Mouse (Mus musculus) lung, adult 2 months (tissue): ENCODE measurements around the gene Reep3. TPM values are rescaled to one million over a fixed set of nuclear protein-coding genes. Genes with fewer than 3 reads are reported as not detected.

Experiments used
- DNase-seq: peaks from one replicate; pipeline ENCODE4 v3.0.0; 2022
- H3K4me1 ChIP-seq: fragments of 200-500 bp; 2 replicates; pipeline ENCODE4 v1.6.1; 2011; ENCODE audit warnings: low read length; ENCODE audit not compliant: control insufficient read depth, insufficient read depth
- H3K4me3 ChIP-seq: fragments of 200-500 bp; replicated peaks from 2 replicates; pipeline ENCODE3; 2011; ENCODE audit warnings: low read depth, mild to moderate bottlenecking, control low read depth, low read length; ENCODE audit errors: extremely low read depth
- CTCF ChIP-seq: fragments of 200-500 bp; IDR thresholded peaks from 2 replicates; pipeline ENCODE4 v1.5.1; 2011; ENCODE audit warnings: mild to moderate bottlenecking, low read length, control low read depth; ENCODE audit not compliant: insufficient read depth
- POLR2A ChIP-seq: fragments of 200-500 bp; IDR thresholded peaks from 2 replicates; pipeline ENCODE4 v1.6.1; 2011; ENCODE audit warnings: low read depth, mild to moderate bottlenecking, control low read depth, low read length, borderline replicate concordance; ENCODE audit errors: extremely low read depth
- WGBS: fragments of 180-500 bp; shearing (Covaris S2); methylation state at CpG from one replicate; pipeline ENCODE4 v1.1.7; 2018; 5-methylcytosine and 5-hydroxymethylcytosine counted together
- polyA plus RNA-seq: library from polyadenylated mRNA; depleted of rRNA; stranded (reverse); fragments of >200 nt; gene quantifications from 2 replicates; pipeline ENCODE4 v1.2.3, GENCODE M21; 2012

Reep3 gene
- polyA plus RNA-seq, 1 experiment: 26.5 TPM

GRCm38 (mm10) chr10:67045192-67045899 is 51.4 kb downstream of the Reep3 start:
- 83% methylated on average over 12 of the region's 12 CpGs for WGBS
- TF ChIP-seq POLR2A (no peak), CTCF (no peak)
- DNase-seq: no peak
- Histone ChIP-seq H3K4me1 (peaks cover 5% of the 10 kb centered on the region; the same call in 1 of the 2 replicates), H3K4me3 (no peak overlapping the region)

DNA sequence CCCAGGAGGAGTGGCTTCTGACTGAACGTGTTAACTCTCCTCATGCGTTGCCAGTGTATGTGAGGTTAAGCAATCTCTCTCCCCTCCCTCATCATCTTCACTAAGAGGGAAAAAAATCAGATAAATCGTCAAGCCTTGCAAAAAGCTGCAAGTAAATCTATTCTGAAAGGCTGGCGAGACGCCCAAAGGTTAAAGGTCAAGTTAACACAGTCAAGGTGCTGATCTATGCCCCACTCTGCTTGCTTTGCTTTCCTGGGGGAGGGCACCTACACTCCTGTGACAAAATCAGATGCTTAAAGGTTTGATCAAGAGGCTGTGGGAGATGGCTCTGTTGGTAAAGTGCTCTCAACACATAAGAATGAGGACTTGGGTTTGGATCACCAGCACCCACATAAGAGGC is 52.4 kb downstream of the Reep3 start:
- H3K4me1 ChIP-seq: peaks cover 5% of the 10 kb centered on the region; the same call in 1 of the 2 replicates
- DNase-seq: no peak
- no peak for TF ChIP-seq CTCF
- TF ChIP-seq POLR2A: no peak
- whole genome bisulfite sequencing: 53% methylated on average over 5 of the region's 5 CpGs
- no peak overlapping the region for H3K4me3 ChIP-seq

DNA sequence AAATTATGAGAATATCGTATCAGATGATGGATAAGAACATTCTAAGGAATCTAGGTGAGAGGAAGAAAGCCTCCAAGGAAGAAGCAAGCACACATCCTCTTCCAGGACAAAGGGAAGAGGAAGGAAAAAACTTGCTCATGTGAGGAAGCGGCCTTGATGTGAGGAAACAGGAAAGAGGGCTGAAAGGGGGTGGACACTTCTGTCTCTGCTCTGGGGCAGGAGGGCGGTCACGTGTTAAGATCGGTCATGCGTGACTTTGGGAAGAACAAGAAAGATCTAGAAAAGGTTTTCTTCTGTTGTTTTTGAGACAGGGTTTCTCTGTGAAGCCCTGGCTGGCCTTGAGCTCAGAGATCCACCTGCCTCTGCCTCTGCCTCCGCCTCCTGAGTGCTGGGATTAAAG is 53.5 kb downstream of the Reep3 start:
- 64% methylated on average over 7 of the region's 7 CpGs for WGBS
- Histone ChIP-seq H3K4me1 (peaks cover 5% of the 10 kb centered on the region; the same call in 1 of the 2 replicates), H3K4me3 (no peak overlapping the region)
- no peak for DNase-seq
- TF ChIP-seq POLR2A (no peak), CTCF (no peak)

DNA sequence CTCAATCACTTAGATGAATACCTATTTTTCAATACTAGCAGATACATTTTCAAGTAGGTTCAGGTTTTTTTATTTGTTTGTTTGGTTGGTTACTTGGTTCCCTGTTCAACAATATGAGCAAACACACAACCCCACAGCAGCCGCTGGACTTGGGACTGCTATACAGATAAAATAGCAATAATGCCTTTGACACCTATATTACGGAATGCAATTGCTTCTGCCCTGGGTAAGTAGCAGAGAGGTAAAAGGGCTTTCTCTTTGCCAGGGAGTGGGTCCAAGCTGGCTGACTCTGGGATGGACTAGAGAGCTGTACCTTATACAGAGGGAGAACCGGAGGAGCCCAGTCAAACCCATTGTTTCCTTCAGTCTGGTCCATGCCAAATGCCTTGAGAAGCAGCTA is 56.3 kb downstream of the Reep3 start:
- no peak for DNase-seq
- peaks cover 3% of the 10 kb centered on the region; the same call in 1 of the 2 replicates for H3K4me1 ChIP-seq
- 91% methylated on average over 3 of the region's 3 CpGs for WGBS
- H3K4me3 ChIP-seq: no peak overlapping the region
- TF ChIP-seq CTCF (no peak), POLR2A (no peak)

- TF ChIP-seq CTCF (no peak), POLR2A (no peak)
- peaks cover 3% of the 10 kb centered on the region; the same call in 1 of the 2 replicates for H3K4me1 ChIP-seq
- WGBS: 84% methylated on average over 17 of the region's 17 CpGs
- no peak overlapping the region for H3K4me3 ChIP-seq
- no peak for DNase-seq
Observed at GRCm38 (mm10) chr10:67039001-67039400, 57.7 kb downstream of the Reep3 start.

GRCm38 (mm10) chr10:67036542-67036941 is 60.2 kb downstream of the Reep3 start:
- H3K4me1 ChIP-seq: no peaks in the 10 kb centered on the region
- TF ChIP-seq POLR2A: no peak
- TF ChIP-seq CTCF: no peak
- 89% methylated on average over 10 of the region's 10 CpGs for WGBS

DNA sequence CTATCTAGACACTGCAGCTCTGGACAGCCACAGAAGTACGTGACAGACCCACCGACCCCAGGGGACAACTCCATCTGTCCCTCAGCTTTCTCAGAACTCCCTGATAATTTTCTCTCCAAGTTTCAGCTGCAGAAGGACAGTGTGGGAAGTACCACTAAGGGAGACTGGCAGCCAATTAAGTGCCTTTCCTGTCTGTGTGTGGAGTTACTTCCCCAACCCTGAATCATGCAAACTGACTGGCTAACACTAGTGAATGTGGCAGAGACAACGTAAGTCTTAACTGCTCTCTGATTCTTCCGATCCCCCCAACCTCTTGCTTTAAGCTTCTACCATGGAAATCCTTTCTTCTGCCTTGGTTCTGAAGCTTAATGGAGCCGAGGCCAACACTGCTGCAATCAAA is 60.6 kb downstream of the Reep3 start:
- DNase-seq: no peak
- Histone ChIP-seq H3K4me3 (no peak overlapping the region), H3K4me1 (no peaks in the 10 kb centered on the region)
- 83% methylated on average over 5 of the region's 5 CpGs for WGBS
- TF ChIP-seq CTCF: no peak
- TF ChIP-seq POLR2A: no peak

More at GRCm38 (mm10) chr10:67036542-67036941, 60.2 kb downstream of the Reep3 start:
- H3K4me3 ChIP-seq: no peak overlapping the region
- DNase-seq: no peak

DNA sequence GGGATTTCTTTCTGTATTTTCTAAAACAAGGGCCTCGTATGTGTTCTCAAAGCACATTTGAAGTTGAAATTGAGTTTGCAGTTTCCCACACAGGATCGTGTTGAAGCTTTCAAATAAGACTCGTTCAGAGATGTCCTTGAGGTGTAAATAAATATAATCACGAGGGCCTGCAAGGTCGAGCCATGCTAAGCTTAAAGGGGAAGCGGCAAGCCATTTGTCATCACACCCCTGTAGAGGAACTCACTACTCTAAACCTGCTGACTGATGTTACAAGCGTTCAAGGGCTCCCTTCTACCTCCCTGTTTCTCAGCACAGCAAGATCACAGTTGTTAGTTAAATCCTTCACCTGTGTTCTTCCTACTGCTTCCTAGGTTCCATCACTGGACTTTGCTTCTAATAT is 65.6 kb downstream of the Reep3 start:
- Histone ChIP-seq H3K4me1 (peaks cover 3% of the 10 kb centered on the region; the same call in 1 of the 2 replicates), H3K4me3 (no peak overlapping the region)
- no peak for TF ChIP-seq CTCF
- TF ChIP-seq POLR2A: no peak
- 45% methylated on average over 7 of the region's 7 CpGs for WGBS
- DNase-seq: no peak

DNA sequence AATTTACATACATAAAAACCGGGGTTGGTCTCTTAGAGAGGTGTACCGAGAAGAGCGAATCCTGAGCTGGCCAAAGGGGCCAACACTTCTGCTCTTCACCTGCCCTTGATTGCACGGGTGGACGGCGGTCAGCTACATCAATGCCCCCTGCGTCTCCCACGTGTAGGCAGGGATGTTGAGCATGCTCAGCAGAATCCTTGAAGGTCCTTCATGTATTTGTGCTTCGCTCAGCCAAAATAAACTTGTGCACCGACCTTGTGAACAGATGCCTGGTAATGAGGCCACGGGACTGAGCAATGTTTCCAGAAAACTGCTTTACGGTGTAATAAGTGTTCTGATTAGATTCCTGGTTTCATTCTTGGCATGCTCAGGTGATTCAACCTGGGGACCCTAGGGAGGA is 67.4 kb downstream of the Reep3 start:
- no peak for DNase-seq
- Histone ChIP-seq H3K4me3 (no peak overlapping the region), H3K4me1 (peaks cover 10% of the 10 kb centered on the region; the same call in 1 of the 2 replicates)
- TF ChIP-seq CTCF: no peak
- no peak for TF ChIP-seq POLR2A
- 70% methylated on average over 12 of the region's 12 CpGs for WGBS

DNA sequence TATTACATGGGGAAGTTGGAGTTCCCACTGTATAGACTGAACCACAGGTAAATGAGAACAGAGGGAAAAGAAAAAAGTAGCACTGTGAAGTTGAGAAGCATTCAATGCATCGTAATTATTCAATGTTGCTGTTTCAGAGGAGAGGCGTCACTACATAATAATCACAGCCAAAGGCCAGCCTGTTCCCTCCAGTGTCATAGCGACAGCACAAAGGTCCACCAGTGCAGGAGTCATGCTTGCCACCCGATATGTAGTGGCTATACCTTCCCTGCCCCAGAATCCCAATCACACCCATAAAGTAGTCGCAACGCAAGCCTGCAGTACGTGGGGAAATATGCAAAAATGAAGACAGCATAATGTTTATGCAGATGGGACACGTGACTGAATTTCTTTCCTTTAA is 70.4 kb downstream of the Reep3 start:
- peaks cover 10% of the 10 kb centered on the region; the same call in 1 of the 2 replicates for H3K4me1 ChIP-seq
- no peak overlapping the region for H3K4me3 ChIP-seq
- 77% methylated on average over 8 of the region's 8 CpGs for WGBS
- TF ChIP-seq POLR2A (no peak), CTCF (no peak)
- no peak for DNase-seq
